Comparison of ENCODE assay signal across 8 mouse cellular contexts in the genomic region with DNA sequence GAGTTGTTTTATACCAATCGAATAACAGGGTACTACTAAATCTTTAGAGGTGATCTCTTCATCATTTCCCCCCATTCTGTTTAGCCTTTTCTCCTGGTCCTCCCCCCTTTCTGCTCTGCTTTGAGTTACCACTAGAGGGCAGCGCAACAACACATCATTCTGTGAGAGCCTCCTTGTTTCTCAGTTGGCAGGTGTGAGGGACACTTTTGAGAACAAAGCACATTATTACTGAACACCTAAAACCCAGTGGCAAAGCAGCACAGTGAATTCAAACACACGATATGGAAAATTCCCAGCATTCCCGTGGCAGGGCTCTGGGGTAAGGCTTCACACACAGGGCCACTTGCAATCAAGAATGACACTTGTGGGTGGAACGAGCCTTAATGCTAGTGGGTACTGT.
DNase-seq lines count a peak whose midpoint lies in the region; ATAC-seq and TF ChIP-seq lines count a peak whose summit lies in the region.

No protein-coding gene starts in this region.

- H3K4me3 ChIP-seq in forebrain, embryonic 14.5 days (ENCODE audit: low read depth, low read length): no peak overlapping the region
- H3K4me3 ChIP-seq in intestine, postnatal 0 days (ENCODE audit: low read depth, low read length): no peak overlapping the region

- H3K27ac ChIP-seq in forebrain, embryonic 14.5 days (ENCODE audit: low read depth, low read length): no peak overlapping the region
- H3K27ac ChIP-seq in intestine, postnatal 0 days (ENCODE audit: low read depth, low read length): no peak overlapping the region

- no peak overlapping the region for H3K9ac ChIP-seq in forebrain, embryonic 14.5 days (ENCODE audit: low read length)
- H3K9ac ChIP-seq in intestine, postnatal 0 days (ENCODE audit: low read depth, low read length): no peak overlapping the region

- peak; percentile 50 for ATAC-seq in forebrain, embryonic 14.5 days
- ATAC-seq in intestine, postnatal 0 days: no peak

- 28% methylated on average over 5 of the region's 5 CpGs for WGBS in forebrain, embryonic 14.5 days
- WGBS in intestine, postnatal 0 days: 44% methylated on average over 5 of the region's 5 CpGs

- intact Hi-C loops in left cerebral cortex, postnatal 25 days (cut with DNase I): loop anchor here (2.0 to 5.0 kb wide), 2 partner anchors 396 to 1171 kb away; no protein-coding TSS in a partner anchor

- no peak overlapping the region for H3K4me2 ChIP-seq in forebrain, embryonic 14.5 days (ENCODE audit: low read length)
- H3K4me2 ChIP-seq in intestine, postnatal 0 days (replicated peaks; ENCODE audit: low read depth): no peak overlapping the region

- H3K4me1 ChIP-seq in forebrain, embryonic 14.5 days (ENCODE audit: control insufficient read depth, insufficient read depth, low read length): peaks cover 30% of the 10 kb centered on the region
- no peaks in the 10 kb centered on the region for H3K4me1 ChIP-seq in intestine, postnatal 0 days (replicated peaks; ENCODE audit: control insufficient read depth, insufficient read depth, low read length)

- H3K9me3 ChIP-seq in forebrain, embryonic 14.5 days (replicated peaks; ENCODE audit: control insufficient read depth, low read length): no peaks in the 10 kb centered on the region
- no peaks in the 10 kb centered on the region for H3K9me3 ChIP-seq in intestine, postnatal 0 days (ENCODE audit: control insufficient read depth)

- peak; percentile 19 for DNase-seq in ovary, postnatal 36 days (ENCODE audit: low spot score)
- DNase-seq in ovary, postnatal 10 days (ENCODE audit: low spot score): no peak
- DNase-seq in c-Kit-positive CD71-positive TER-119-positive erythroid progenitor cells, embryonic 14.5 days (ENCODE audit: low spot score): peak; percentile 12
- peak; percentile 87 for DNase-seq in forebrain, embryonic 14.5 days (ENCODE audit: low spot score)
- peak; percentile 67 to 68 for DNase-seq in left cerebral cortex, postnatal 25 days (ENCODE audit: low spot score in 2 of 2)
- DNase-seq in neural tube, embryonic 10.5 days (ENCODE audit: extremely low spot score, low spot score): peak; percentile 56
- peak; percentile 36 for DNase-seq in urinary bladder, postnatal 25 days (ENCODE audit: low spot score)

- peak; percentile 93 for TF ChIP-seq CTCF in intestine, postnatal 0 days (IDR thresholded peaks at IDR 0.05; ENCODE audit: low read depth)

- no peaks in the 10 kb centered on the region for H3K36me3 ChIP-seq in forebrain, embryonic 14.5 days (ENCODE audit: control insufficient read depth, insufficient read depth, low read length)
- no peaks in the 10 kb centered on the region for H3K36me3 ChIP-seq in intestine, postnatal 0 days (ENCODE audit: control insufficient read depth, insufficient read depth)

- H3K27me3 ChIP-seq in forebrain, embryonic 14.5 days (replicated peaks; ENCODE audit: control insufficient read depth, insufficient read depth, low read length): no peaks in the 10 kb centered on the region
- H3K27me3 ChIP-seq in intestine, postnatal 0 days (replicated peaks; ENCODE audit: control insufficient read depth, insufficient read depth, low read length): no peaks in the 10 kb centered on the region
